Mouse (Mus musculus) inflammation-experienced regulatory T-cells, adult 6 months (primary cell): ENCODE data around the gene Kcnip4. TPM values are rescaled to one million over a fixed set of nuclear protein-coding genes. Genes with fewer than 3 reads are reported as not detected.

Source experiments
- ATAC-seq: one replicate; pipeline ENCODE4 v1.8.0; 2017
- polyA plus RNA-seq, 3 experiments: library from polyadenylated mRNA; unstranded; fragments of 100-300 nt; shearing (Covaris generic); gene quantifications; one replicate each; pipeline ENCODE4 v1.2.1; 2017

Kcnip4 gene
- polyA plus RNA-seq, 3 experiments from 2014 or later: 0.27 TPM; not detected in 2

GRCm38 (mm10) chr5:48402497-48402896 is 1122.2 kb downstream of the Kcnip4 start:
- ATAC-seq: no peak

DNA sequence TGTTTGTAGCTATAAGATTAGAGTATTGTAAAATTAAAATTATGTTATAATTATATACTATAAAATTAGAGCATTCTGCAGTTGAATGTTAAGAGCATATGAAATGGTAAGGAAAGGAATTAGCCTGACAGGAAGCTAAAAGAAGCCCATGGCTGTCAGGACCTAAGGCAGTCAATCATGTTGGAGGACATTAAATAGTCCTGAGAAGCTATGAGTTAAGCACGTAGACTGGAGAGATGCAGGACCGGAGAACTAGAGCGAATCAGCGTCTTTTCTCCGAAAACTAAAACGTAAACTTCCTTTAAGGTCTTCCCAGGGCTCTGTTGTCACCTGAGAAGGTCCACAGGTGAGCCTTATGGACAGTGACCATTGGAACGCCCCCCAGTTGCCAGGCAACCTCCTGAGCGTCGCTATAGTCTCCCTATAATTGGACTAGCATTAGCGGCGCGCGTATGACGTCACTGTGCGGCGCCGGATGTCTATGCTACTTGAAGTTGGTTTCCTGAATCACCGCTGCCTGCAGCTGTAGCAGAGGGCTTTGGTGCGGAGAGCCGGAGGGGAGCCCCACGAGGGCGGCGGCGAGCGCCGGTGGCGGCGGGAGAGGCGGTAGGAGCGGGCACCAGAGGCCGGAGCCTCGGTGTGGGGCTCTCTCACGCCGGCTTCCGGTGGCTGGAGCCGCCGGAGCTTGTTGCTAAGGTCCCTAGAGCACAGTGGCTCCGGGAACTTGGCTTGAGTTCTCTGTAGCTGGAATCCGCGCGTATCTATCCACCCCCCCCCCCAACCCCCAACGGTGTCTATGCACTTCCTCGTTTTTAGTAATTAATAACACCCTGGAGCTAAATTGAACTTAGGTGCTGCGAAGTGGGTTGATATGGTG is 1152.6 kb downstream of the Kcnip4 start:
- peak; percentile 99 for ATAC-seq

GRCm38 (mm10) chr5:48349309-48349708 is 1175.4 kb downstream of the Kcnip4 start:
- ATAC-seq: no peak

- no peak for ATAC-seq
Measured at GRCm38 (mm10) chr5:48345983-48346648, 1178.6 kb downstream of the Kcnip4 start.

GRCm38 (mm10) chr5:48345095-48345982 is 1179.4 kb downstream of the Kcnip4 start:
- ATAC-seq: peak; percentile 52

DNA sequence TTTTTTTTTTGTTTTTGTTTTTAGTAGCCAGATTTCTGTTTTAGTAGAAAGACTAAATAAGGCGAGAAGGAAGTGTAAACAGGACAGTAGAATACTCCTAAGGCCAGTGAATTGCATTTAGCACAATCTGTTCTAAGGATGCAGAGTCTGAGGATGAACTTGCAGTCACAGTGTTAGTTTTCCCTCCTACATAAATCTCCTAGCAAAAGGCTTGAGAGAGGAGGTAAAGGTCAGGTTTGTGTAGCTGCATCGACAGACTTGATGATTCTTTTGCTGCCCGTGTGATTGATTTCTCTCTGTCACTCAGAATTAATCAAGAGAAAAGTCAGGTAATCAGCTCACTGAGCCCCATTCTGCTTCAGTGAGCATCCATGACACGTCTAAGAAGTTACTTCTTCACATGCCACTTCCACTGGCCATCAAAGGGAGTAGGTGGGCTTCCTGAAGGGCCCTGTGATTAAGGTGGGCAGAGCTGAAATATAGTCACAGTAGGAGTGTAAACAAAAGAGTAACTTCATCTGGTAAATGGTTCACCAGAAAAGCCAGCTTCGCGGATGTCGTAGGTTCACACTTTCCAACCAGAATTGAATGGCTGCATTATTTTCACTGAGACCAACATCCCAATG is 1183.8 kb downstream of the Kcnip4 start:
- no peak for ATAC-seq
